Mouse (Mus musculus) spleen, adult 10 weeks (tissue): ENCODE results near the gene 6330403K07Rik. TPM values are rescaled to one million over a fixed set of nuclear protein-coding genes. Genes with fewer than 3 reads are reported as not detected.

Experiments used
- polyA plus RNA-seq: library from polyadenylated mRNA; stranded (reverse); fragments of 350-450 nt; fragmentation: Illumina TruSeq; extraction: RNeasy Lipid Tissue Mini Kit (QIAGEN cat#74804); gene quantifications from one replicate; pipeline ENCODE4 v1.2.3, GENCODE M21; 2015; ENCODE audit warnings: low replicate concordance; ENCODE audit not compliant: insufficient read depth

6330403K07Rik gene
- 1.1 TPM for polyA plus RNA-seq

DNA sequence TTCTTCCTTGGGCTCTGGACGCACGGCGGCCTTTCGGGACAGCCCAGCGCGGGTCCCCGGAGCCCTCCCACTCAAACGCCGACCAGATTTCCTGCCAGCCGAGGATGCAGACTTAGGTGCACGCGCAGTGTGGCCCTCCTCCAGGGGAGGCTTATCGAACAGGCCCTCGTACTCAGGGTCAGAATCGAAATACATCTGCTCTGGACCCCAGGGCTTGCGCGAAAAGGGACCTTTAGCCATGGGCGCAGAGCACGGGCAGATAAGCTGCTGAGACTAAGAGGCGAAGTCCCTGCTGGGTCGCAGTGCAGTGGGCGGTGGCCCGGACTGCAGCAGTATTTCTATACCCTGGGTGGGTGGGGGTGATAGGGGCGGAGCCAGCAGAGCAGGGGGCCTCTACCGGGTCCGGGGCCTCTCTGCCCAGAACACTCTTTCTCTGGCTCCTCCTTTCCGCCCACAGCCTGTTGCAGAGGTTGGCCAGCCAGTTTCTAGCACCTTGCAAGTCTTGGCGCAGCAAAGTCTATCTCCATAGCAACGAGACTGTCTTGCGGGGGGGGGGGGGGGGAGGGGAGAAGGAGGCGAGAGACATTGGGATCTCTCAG, at the start of gene 6330403K07Rik:
Gene 6330403K07Rik, minus strand, starts transcription at position 351 of the 599 bp plus-strand sequence.

DNA sequence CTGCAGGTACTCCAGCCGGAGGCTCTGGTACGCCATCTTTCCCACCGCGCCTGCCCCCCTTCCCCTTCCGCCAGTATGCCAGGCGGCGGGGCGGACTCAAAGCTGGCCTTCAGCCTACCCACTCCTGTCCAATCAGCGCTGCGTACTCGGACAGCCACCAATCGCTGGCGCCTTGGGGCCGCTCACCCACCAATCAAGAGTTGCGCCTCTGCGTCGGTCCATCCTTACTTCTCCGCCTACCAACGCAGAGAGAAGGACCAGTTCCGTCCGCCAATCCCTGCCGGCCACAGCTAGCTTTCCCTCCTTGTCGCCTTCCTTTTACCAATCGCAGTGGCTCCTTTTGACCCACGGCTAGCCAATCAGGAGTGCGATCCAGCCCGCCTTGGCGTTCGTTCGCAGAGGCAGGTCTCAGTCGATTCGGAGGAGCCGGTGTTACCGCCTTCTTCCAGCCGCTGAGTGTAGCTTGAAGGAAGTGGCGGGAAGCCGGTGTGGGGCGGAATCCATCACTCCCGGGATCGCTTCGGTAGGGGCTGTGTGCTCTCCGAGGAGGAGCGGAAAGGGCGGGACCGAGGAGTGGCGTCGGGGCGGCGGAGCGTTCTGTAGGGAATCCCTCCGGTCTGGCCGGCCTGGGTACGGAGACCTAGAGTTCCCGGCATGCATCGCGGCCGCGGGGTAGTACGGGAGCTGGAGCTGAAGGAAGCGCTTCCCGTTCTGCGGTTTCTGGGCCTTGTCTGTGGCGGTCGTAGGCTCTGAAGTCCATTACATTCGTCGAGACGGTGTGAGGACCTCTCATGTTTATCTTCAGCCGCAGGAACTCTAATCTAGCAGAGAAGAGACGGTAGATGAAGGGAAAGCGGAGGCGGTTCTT, 13.9 kb downstream of the 6330403K07Rik start, which contains the start of the genes Mis12 and Derl2:
Gene Mis12, plus strand, starts transcription at position 411 of the 868 bp plus-strand sequence.
Gene Derl2, minus strand, starts transcription at position 641 of the 868 bp plus-strand sequence.

DNA sequence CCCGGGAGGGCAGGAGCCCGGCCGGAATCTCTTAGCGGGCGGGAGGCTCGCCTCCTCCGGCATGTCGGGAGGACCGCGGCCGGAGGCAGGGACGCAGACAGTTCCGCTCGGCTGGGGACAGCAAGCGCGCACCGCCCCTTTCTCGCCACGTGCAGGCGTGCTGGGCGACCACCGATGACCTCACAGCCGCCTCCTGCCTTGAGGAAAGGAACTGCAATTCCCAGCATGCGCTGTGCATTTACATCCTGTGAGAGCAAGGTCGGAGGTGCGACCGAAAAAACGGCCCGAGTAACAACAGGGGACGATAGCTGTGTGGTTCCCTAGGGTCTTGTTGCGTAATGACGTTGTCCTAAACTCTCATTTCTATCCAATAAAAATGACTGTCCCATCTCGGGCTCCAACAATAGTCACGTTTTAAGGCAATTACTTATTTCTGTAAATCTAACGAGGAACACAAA, 29.0 kb downstream of the 6330403K07Rik start, which contains the start of gene Dhx33:
Gene Dhx33, minus strand, starts transcription at position 122 of the 458 bp plus-strand sequence.

DNA sequence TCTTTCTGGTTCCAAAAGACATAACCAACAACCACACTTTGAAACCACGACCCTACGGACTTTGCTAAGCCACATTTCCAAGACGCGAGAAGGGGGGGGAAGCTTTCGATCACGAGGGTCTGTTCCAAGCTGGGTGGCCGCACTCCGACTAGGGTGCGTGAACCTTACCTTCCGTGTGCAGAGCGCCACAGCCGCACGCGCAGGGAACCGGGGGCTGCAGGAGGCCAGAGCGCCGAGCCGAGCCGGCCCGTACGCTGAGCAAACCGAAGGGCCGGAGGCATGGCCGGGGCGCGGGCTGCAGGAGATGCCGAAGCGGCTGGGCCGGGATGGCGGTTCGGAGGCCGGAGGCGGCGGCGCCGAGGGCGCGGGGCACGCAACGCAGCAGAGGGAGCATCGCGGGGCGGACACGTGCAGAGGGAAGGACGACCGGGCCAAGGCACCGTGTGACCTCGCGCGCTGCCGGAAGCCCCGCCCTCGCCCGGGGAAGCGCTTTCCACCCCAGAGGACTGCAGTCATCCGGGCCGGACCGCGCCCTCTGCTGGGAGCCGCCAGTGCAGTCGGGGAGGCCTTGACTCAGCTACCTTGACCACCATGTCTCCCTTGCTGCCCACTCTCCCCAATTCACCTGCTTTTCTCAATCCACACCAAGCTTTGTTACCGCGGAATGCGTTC, 50.6 kb downstream of the 6330403K07Rik start, which contains the start of gene C1qbp:
Gene C1qbp, minus strand, starts transcription at position 470 of the 672 bp plus-strand sequence.

Other genes with a start within 250 kb of the 6330403K07Rik start
- gene Scimp, start 220.9 kb downstream of the 6330403K07Rik start, polyA plus RNA-seq = 33.4 TPM
- gene Rabep1, start 188.7 kb downstream of the 6330403K07Rik start, polyA plus RNA-seq = 51.8 TPM
- gene Nup88, start 63.5 kb downstream of the 6330403K07Rik start, polyA plus RNA-seq = 125 TPM
- 67.8 TPM for gene Rpain, start 63.3 kb downstream of the 6330403K07Rik start, polyA plus RNA-seq
- gene C1qbp, start 50.5 kb downstream of the 6330403K07Rik start, polyA plus RNA-seq = 167 TPM
- gene Dhx33, start 29.1 kb downstream of the 6330403K07Rik start, polyA plus RNA-seq = 31.1 TPM
- 42.1 TPM for gene Mis12, start 13.9 kb downstream of the 6330403K07Rik start, polyA plus RNA-seq
- 62.0 TPM for gene Derl2, start 13.7 kb downstream of the 6330403K07Rik start, polyA plus RNA-seq
- 1.5 TPM for gene Nlrp1a, start 111.2 kb upstream of the 6330403K07Rik start, polyA plus RNA-seq
- 8.2 TPM for gene Nlrp1b, start 197.2 kb upstream of the 6330403K07Rik start, polyA plus RNA-seq